Mouse (Mus musculus): ENCODE measurements at regions not wholly inside any gene's neighbourhood (a gene's known extent, or its start where the extent isn't known, plus 50 kb on each side); places are given as distances from the start of the nearest gene placed in this dataset.

GRCm38 (mm10) chr3:126491251-126491913, 104.7 kb upstream of the Camk2d start:
- Histone ChIP-seq H3K4me2 (no peak overlapping the region), H3K36me3 (no peaks in the 10 kb centered on the region), H3K27me3 (no peaks in the 10 kb centered on the region), H3K27ac (no peak overlapping the region), H3K4me1 (replicated peaks) (no peaks in the 10 kb centered on the region), H3K9me3 (no peaks in the 10 kb centered on the region), H3K4me3 (replicated peaks) (no peak overlapping the region), H3K9ac (replicated peaks) (no peak overlapping the region)
- 65% methylated on average over 2 of the region's 2 CpGs for WGBS
- ATAC-seq (ENCODE audit: insufficient number of reproducible peaks, insufficient read depth, low FRiP score, low TSS enrichment, low read depth) = no peak

- no peaks in the 10 kb centered on the region for H3K27me3 ChIP-seq
- H3K4me2 ChIP-seq = no peak overlapping the region
- H3K9me3 ChIP-seq = no peaks in the 10 kb centered on the region
- no peaks in the 10 kb centered on the region for H3K36me3 ChIP-seq
- H3K4me3 ChIP-seq (replicated peaks) = no peak overlapping the region
- 82% methylated on average over 3 of the region's 3 CpGs for WGBS
- H3K27ac ChIP-seq = no peak overlapping the region
- H3K9ac ChIP-seq (replicated peaks) = no peak overlapping the region
- no peaks in the 10 kb centered on the region for H3K4me1 ChIP-seq (replicated peaks)
- ATAC-seq (ENCODE audit: insufficient number of reproducible peaks, insufficient read depth, low FRiP score, low TSS enrichment, low read depth) = no peak
These were observed 104.2 kb upstream of the Camk2d start for GRCm38 (mm10) chr3:126491914-126492265.

GRCm38 (mm10) chr3:126498823-126499222, 97.3 kb upstream of the Camk2d start:
- Histone ChIP-seq H3K4me1 (replicated peaks) (no peaks in the 10 kb centered on the region), H3K9me3 (no peaks in the 10 kb centered on the region), H3K36me3 (no peaks in the 10 kb centered on the region), H3K4me3 (replicated peaks) (no peak overlapping the region), H3K4me2 (no peak overlapping the region), H3K27ac (no peak overlapping the region), H3K27me3 (no peaks in the 10 kb centered on the region), H3K9ac (replicated peaks) (no peak overlapping the region)
- no peak for ATAC-seq (ENCODE audit: insufficient number of reproducible peaks, insufficient read depth, low FRiP score, low TSS enrichment, low read depth)
- WGBS = 49% methylated on average over 2 of the region's 2 CpGs

DNA sequence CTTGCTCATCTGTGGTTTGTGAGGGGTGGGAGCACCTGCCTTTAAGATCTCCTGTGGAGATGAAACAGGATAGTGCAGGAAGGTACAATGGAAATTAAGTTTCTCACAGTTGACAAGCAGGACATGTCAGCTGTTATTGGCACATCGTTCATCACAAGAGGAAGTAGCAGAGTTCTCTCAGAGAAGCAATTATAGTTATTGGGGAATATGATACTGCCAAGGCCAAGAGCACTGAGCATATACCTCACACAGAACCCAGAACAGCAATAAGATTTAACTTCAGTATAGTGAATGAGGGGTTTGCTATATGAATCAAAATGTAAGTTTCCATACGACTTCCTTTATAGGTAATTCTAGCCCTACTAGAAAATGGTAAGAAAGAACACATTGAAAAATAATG, 95.9 kb upstream of the Camk2d start:
- Histone ChIP-seq H3K4me1 (replicated peaks) (peaks cover 2% of the 10 kb centered on the region), H3K27me3 (no peaks in the 10 kb centered on the region; the same call in 1 of the 2 replicates), H3K4me3 (replicated peaks) (no peak overlapping the region), H3K4me2 (no peak overlapping the region), H3K9me3 (no peaks in the 10 kb centered on the region), H3K36me3 (no peaks in the 10 kb centered on the region), H3K9ac (replicated peaks) (no peak overlapping the region), H3K27ac (no peak overlapping the region)
- ATAC-seq (ENCODE audit: insufficient number of reproducible peaks, insufficient read depth, low FRiP score, low TSS enrichment, low read depth) = no peak; the same call in 1 of the 2 replicates
- whole genome bisulfite sequencing = 51% methylated on average over 2 of the region's 2 CpGs

- Histone ChIP-seq H3K4me2 (no peak overlapping the region), H3K9me3 (no peaks in the 10 kb centered on the region), H3K27ac (no peak overlapping the region), H3K4me1 (replicated peaks) (peaks cover 4% of the 10 kb centered on the region), H3K9ac (replicated peaks) (no peak overlapping the region), H3K36me3 (no peaks in the 10 kb centered on the region), H3K4me3 (replicated peaks) (no peak overlapping the region), H3K27me3 (no peaks in the 10 kb centered on the region; the same call in 1 of the 2 replicates)
- WGBS = 90% methylated on average over 2 of the region's 2 CpGs
- ATAC-seq (ENCODE audit: insufficient number of reproducible peaks, insufficient read depth, low FRiP score, low TSS enrichment, low read depth) = no peak
These were observed 94.3 kb upstream of the Camk2d start for GRCm38 (mm10) chr3:126501826-126502225.

- no peak overlapping the region for H3K27ac ChIP-seq
These were observed 90.4 kb upstream of the Camk2d start for GRCm38 (mm10) chr3:126505685-126506084.

DNA sequence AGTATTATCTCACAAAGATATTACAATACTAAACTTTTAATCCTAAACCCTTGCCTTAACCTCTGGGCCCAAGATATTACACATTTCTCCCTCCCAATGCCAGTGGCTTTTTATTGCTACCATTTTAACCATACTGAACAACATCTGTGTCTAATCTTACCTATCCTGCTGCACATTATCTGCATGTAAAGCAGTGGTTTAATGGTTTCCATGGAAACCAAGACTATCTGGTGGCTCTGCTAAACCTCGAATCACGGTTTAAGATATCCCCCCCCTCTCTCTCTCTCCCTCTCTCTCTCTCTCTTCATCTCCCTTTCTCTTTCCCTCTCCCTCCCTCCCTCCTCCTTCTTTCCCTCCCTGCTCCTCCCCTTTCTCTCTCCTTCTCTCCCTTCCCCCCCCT, 81.3 kb upstream of the Camk2d start:
- H3K4me3 ChIP-seq (replicated peaks) = no peak overlapping the region
- H3K36me3 ChIP-seq = no peaks in the 10 kb centered on the region
- 0 out of 2 replicates have a peak, but pooled peaks cover 12% of the 10 kb centered on the region for H3K4me1 ChIP-seq (replicated peaks)
- H3K9ac ChIP-seq (replicated peaks) = no peak overlapping the region
- H3K4me2 ChIP-seq = no peak overlapping the region
- no peaks in the 10 kb centered on the region for H3K27me3 ChIP-seq
- H3K9me3 ChIP-seq = peaks cover 5% of the 10 kb centered on the region; the same call in 1 of the 2 replicates
- ATAC-seq (ENCODE audit: insufficient number of reproducible peaks, insufficient read depth, low FRiP score, low TSS enrichment, low read depth) = peak; percentile 81; the same call in 1 of the 2 replicates
- WGBS = 28% methylated on average over 2 of the region's 2 CpGs
- no peak overlapping the region for H3K27ac ChIP-seq

More at GRCm38 (mm10) chr3:126505685-126506084, 90.4 kb upstream of the Camk2d start:
- Histone ChIP-seq H3K36me3 (no peaks in the 10 kb centered on the region), H3K4me2 (no peak overlapping the region), H3K4me3 (replicated peaks) (no peak overlapping the region), H3K9ac (replicated peaks) (no peak overlapping the region), H3K4me1 (replicated peaks) (peaks cover 4% of the 10 kb centered on the region), H3K9me3 (peaks cover 17% of the 10 kb centered on the region), H3K27me3 (no peaks in the 10 kb centered on the region; the same call in none of the 2 replicates)
- 4% methylated on average over 1 of the region's 1 CpGs for WGBS
- ATAC-seq (ENCODE audit: insufficient number of reproducible peaks, insufficient read depth, low FRiP score, low TSS enrichment, low read depth) = peak; percentile 94

DNA sequence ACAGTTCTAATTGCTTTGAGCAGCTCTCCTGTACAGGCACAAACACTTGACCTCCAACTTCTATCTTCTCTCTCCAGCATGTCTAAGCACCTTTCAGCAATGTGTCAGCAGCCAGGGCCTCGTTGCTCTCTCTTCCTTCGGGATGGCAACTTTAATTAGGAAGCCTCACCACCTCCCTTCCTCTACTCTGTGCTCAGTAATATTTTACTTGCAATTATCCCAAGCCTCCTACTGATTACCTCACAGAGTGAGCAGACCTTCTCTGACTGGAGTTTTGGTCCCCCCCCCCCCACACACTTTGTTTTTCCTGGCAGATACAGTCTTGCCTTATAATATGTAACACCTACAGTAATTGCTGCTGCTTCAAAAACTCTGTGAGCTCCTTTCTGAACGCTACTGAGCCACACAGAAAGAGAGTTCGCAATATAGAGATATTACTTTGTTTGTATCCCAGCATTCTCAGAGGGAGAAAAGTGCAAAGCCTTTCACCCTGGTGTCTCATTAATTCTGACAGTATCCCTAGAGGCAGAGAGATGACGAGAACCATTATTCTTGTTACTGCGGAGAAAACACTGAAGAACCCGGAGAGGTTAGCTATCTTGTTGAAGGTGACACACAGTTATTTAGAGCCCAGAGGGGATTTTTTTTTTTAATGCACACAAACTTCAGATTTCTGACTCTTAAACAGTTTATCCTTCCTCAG, 61.8 kb upstream of the Camk2d start:
- WGBS = 37% methylated on average over 7 of the region's 7 CpGs

DNA sequence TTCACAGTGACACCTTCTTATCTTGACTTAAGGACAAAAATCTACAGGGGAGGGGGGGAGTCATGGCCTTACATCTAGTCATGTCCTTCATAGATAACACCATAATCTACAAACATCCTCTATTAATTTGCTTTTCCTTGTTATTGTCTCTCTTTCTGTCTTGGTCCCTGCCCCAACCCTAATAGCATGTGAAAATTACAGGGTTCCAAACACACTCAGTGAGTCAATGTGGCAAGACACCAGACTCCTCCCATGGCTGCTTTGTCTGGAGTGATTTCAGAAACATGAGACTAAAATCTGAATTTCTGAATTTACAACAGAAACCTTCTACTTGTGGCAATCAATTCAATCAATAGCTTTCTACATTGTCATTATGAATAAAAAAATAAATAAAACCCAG, 60.8 kb upstream of the Camk2d start:
- no peaks in the 10 kb centered on the region for H3K9me3 ChIP-seq
- no peak overlapping the region for H3K4me3 ChIP-seq (replicated peaks)
- no peak overlapping the region for H3K9ac ChIP-seq (replicated peaks)
- no peak overlapping the region for H3K27ac ChIP-seq
- no peaks in the 10 kb centered on the region for H3K36me3 ChIP-seq
- ATAC-seq (ENCODE audit: insufficient number of reproducible peaks, insufficient read depth, low FRiP score, low TSS enrichment, low read depth) = no peak
- H3K4me2 ChIP-seq = no peak overlapping the region
- no peaks in the 10 kb centered on the region for H3K27me3 ChIP-seq
- H3K4me1 ChIP-seq (replicated peaks) = peaks cover 12% of the 10 kb centered on the region

More for the DNA sequence above, 61.8 kb upstream of the Camk2d start:
- Histone ChIP-seq H3K9ac (replicated peaks) (no peak overlapping the region), H3K27me3 (no peaks in the 10 kb centered on the region), H3K9me3 (no peaks in the 10 kb centered on the region), H3K4me1 (replicated peaks) (peaks cover 12% of the 10 kb centered on the region; the same call in 1 of the 2 replicates), H3K4me2 (no peak overlapping the region), H3K36me3 (no peaks in the 10 kb centered on the region), H3K27ac (no peak overlapping the region), H3K4me3 (replicated peaks) (no peak overlapping the region)
- ATAC-seq (ENCODE audit: insufficient number of reproducible peaks, insufficient read depth, low FRiP score, low TSS enrichment, low read depth) = no peak

DNA sequence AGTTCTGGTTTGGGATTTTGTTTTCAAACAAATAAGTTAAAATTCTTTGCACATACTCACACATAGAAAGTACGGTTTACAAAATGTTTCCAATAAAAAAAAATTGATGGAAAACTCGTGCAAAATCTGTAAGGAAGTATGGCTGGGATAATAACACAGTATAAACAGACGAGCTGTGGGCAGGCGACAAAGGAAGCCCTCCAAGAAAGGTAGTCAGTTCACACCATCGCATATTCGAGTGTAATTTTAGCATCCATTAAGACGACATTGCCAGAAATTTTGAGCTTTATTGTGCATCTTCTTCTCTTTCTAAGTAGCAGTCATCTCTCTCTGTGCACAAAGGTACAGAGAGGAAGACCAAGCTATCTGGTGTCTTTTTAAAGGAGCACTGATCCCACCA, 57.6 kb upstream of the Camk2d start:
- Histone ChIP-seq H3K9me3 (no peaks in the 10 kb centered on the region), H3K9ac (replicated peaks) (no peak overlapping the region), H3K36me3 (no peaks in the 10 kb centered on the region), H3K4me1 (replicated peaks) (peaks cover 12% of the 10 kb centered on the region), H3K27ac (no peak overlapping the region), H3K27me3 (no peaks in the 10 kb centered on the region), H3K4me2 (no peak overlapping the region), H3K4me3 (replicated peaks) (no peak overlapping the region)
- ATAC-seq (ENCODE audit: insufficient number of reproducible peaks, insufficient read depth, low FRiP score, low TSS enrichment, low read depth) = no peak
- 82% methylated on average over 7 of the region's 7 CpGs for WGBS

GRCm38 (mm10) chr3:126541105-126541504, 55.0 kb upstream of the Camk2d start:
- Histone ChIP-seq H3K27ac (no peak overlapping the region), H3K9me3 (no peaks in the 10 kb centered on the region)

More at GRCm38 (mm10) chr3:126541105-126541504, 55.0 kb upstream of the Camk2d start:
- Histone ChIP-seq H3K36me3 (no peaks in the 10 kb centered on the region), H3K4me1 (replicated peaks) (peaks cover 2% of the 10 kb centered on the region; the same call in 1 of the 2 replicates), H3K27me3 (no peaks in the 10 kb centered on the region), H3K4me2 (no peak overlapping the region), H3K4me3 (replicated peaks) (no peak overlapping the region), H3K9ac (replicated peaks) (no peak overlapping the region)
- WGBS = 78% methylated on average over 4 of the region's 4 CpGs
- ATAC-seq (ENCODE audit: insufficient number of reproducible peaks, insufficient read depth, low FRiP score, low TSS enrichment, low read depth) = no peak

All from limb, embryonic 12.5 days (tissue).